Mouse (Mus musculus) cerebellum, adult 11-12 months (tissue): ENCODE results near the gene Rtraf.
"Not testable (repeated sequence)": the region's sequence is repeated elsewhere in the genome, so short reads cannot be mapped to it uniquely, and the experiment has no call there.

Source experiments
- DNase-seq: peaks from one replicate; pipeline ENCODE4 v3.0.0; 2022

The Rtraf gene

GRCm38 (mm10) chr14:19823321-19824142 lies at the start of gene Rtraf:
Gene Rtraf (minus strand): TSS chr14:19823824.
- peak; percentile 93 for DNase-seq

DNA sequence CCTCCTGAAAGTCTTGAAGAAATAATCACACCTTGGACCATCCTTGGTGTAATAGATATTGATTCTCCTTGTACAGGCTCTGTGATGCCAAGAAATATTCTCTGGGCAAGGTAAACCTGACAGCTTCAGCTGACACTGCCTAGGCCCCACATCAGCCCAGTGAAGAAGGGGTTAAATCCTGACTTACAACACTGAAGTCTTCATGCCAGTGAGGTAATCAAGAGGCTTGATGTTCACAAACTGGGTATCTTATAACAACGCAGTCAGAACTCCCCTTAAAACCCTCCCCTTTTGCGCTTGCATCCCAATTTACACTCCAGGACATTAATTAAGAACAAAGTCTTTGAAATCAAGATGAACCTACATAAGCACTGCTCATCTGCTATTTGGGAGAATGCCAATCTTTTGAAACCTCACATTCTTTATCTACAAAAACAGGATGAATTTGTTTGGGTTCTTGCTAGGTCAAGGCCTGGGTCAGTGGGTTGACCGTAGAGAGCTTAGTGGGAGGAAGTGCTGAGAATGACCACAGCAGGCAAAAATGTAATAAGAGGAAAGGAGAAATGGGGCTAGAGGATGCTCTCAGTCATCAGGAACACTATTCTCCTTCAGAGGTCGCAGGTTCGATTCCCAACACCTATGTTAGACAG lies 43.8 kb upstream of the Rtraf start:
- no peak for DNase-seq

DNA sequence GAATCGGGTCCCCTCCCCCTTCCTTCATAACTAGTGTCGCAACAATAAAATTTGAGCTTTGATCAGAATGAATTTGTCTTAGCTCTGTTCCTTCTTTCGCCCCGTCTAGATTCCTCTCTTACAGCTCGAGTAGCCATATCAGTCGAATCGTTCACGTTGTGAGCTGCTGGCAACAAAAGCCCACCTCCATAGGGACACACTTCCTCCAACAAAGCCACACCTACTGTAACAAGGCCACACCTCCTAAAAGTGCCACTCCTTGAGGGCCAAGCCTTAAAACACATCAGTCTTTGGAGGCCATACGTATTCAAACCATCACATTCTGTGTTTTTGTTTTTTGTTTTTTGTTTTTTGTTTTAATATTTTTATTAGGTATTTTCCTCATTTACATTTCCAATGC lies 41.5 kb upstream of the Rtraf start:
- DNase-seq = not testable (repeated sequence)

DNA sequence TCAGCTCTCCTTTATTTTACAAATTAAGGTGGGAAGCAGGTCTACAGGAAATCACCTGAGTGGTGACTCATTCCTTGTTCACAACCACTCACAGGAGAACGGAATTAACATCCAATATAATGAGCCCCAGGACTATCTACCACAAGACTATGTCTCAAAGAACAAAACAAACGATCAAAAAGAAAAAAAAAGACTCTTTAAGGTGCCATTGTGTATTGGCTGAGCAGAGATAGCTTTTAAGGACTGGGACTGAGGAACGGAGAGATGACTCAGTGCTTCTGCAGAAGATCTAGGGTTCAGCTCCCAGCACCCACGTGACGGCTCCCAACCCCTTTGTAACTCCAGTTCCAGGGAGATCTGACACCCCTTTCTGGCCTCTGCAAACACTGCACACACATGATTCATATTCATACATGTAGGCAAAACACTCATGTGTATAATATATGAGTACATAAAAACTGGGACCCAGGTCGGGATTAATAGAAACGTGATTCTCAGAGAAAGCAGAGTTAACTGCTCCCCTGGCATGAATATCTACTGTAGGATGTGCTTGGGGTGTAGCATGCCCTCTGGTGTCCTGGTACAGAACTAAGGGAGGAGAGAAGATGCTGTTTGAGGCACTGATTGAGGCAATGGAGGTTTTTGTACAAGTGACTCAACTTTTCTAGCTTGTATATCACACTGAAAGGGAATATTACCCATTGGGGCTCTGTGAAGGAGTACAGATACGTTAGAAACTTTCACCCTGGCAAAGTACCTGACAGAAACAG lies 37.9 kb upstream of the Rtraf start:
- DNase-seq = no peak

DNA sequence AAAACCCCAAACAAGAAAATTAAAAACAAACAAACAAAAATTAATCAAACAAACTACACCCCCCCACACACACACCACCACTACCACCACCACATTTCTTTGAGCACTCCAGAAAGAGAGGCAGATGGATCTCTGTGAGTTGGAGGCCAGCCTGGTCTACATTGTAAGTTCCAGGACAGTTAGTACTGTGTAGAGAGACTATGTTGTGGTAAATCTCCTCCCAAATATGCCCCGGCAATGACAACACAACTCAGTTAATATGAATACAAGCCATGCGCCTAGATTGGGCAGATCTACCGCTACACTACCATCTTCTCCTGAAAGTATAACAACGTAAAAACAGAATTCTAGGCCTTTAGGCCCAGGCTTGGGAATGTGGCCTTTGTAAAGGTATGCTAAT lies 36.7 kb upstream of the Rtraf start:
- no peak for DNase-seq

DNA sequence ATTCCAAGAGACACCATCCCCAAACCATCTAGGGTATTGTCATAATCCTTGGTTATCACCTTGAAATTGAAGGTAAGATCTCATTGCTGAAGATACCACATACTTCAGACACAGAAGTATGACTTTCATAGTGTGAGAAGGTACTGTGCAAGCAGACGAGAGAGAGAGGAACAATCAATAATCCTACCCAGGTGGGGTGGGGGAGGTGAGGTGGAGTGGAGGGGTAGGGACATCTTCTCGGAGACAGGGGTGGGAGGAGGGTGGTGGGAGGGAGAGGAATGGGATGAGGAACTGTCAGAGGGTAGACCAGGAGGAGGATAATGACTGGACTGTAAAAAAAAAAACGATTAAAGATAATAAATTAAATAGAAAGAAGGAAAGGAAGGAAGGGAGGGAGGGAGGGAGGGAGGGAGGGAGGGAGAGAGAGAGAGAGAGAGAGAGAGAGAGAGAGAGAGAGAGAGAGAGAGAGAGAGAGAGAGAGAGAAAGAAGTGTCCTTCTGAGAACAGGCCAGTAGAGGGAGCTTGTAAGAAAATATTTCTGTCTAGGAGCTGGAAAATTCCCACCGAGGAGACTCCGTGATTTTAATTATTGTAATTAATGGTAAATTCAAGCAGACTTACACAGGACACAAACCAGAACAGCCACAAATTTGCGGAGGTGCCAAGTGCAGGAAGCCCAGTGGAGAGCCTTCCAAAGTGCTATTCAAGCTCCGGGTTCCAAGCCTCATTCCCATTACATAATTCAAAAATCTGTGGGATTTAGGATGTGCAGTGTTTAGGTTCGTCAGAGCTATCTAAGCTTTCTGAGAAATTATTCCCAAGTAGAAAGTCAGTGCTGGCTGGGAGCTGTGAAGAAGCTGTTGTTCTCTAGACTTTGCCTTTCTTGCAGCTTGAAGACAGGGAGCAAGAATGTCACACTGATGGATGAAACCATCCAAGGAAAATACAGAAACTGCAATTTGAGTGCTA lies 35.5 kb upstream of the Rtraf start:
- DNase-seq = peak; percentile 39

- DNase-seq = no peak
Measured at GRCm38 (mm10) chr14:19858279-19858678, 34.7 kb upstream of the Rtraf start.

DNA sequence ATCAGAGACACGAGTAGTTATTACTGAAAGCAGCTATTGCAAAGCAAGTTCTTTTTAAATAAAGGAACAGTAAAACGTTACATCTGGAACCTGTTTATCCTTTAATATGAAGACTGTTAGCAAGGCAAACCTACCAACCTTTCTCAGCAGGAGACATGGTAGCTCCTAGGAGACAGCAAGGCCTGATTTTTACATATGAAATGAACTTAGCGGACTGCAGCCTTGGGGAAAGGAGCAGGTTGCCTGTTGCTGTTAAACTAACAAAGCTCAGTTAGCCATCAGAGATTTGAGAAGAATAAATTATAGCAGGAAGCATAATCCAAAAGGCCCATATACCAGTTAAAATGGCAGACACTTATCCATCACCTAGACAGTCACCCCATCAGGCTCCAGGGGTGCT lies 29.8 kb upstream of the Rtraf start:
- DNase-seq = no peak

- DNase-seq = peak; percentile 44
Measured at GRCm38 (mm10) chr14:19839600-19840332, 16.1 kb upstream of the Rtraf start.

GRCm38 (mm10) chr14:19836289-19836688 lies 12.7 kb upstream of the Rtraf start:
- no peak for DNase-seq

DNA sequence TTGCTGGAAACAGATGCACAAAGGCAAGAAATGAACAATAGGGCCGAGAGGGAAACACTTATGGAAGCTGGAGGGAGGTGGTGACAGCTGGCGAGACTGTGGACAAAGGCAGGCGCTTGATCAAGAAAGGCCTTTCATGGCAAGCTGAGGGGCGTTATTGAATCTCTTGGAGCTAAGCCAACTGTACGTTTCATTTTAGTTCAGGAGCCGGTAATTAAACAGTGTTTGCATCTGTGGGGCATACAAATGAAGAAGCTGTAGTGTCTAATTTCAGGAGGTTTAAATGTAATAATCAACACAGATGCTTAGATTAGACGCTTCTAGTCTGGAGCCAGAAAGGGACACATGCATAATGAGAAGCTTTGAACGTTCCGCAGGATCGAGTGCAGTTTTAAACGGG lies 1.9 kb upstream of the Rtraf start:
- peak; percentile 23 for DNase-seq

DNA sequence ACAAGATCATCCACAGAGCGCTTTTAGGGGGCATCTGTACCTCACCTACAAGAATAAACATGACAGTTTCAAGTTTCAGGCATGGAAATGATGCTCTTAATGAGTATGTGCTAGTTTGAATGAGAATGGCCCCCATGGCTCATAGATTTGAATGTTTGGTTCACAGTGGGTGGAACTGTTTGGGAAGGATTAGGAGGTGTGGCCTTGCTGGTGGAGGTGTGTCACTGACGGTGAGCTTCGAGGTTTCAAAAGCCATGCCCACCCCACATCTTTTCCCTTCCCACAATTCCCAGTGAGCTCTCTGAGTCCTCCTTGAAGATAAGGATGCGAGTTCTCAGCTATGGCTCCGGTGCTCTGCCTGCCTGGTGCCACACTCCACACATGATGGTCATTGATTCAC lies 1.9 kb downstream of the Rtraf start:
- DNase-seq = no peak

- no peak for DNase-seq
Measured at GRCm38 (mm10) chr14:19817949-19818348, 5.7 kb downstream of the Rtraf start.

DNA sequence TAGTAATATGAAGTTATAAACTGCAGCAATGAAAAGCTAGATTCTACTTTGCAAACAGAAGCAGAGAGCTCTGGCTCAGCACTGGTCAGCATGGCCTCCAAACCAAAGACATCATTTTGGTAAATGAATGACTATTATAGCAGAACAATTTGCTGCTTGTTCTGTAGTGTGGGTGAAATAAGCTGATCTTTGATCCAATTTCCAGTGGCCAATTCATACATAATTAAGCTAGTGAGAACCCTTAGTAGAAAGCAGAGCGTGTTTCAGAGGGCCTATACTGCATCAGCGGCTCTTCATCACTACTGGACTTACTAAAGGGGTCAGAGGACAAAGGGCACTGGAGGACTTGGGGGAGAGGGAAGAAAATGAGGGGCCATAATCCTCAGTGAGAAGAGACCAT lies 10.6 kb downstream of the Rtraf start:
- no peak for DNase-seq

- no peak for DNase-seq
Measured at GRCm38 (mm10) chr14:19809934-19810333, 13.7 kb downstream of the Rtraf start.

GRCm38 (mm10) chr14:19807858-19808257 lies 15.8 kb downstream of the Rtraf start:
- no peak for DNase-seq

GRCm38 (mm10) chr14:19807339-19807738 lies 16.3 kb downstream of the Rtraf start:
- DNase-seq = no peak

GRCm38 (mm10) chr14:19803623-19804022 lies 20.0 kb downstream of the Rtraf start:
- no peak for DNase-seq

DNA sequence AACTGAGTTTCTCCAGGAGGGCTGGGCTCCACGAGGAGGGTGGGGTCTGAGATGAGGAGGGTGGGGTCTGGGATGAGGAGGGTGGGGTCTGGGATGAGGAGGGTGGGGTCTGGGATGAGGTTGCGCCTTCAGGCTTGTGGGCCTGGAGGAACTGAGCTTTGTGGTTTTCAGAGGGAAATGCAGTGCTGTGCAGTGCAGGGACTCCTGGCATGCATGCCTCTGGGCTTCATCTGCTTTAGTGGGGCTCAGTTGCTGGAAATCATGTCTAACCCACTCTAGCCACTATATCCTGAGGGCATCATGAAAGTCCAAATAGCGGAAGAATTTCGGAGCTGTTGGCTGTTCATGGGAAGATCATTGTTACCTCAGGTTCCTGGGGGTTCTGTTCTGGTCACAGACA lies 20.4 kb downstream of the Rtraf start:
- no peak for DNase-seq

GRCm38 (mm10) chr14:19801474-19802215 lies 22.0 kb downstream of the Rtraf start:
- DNase-seq = no peak

GRCm38 (mm10) chr14:19800485-19800884 lies 23.1 kb downstream of the Rtraf start:
- DNase-seq = no peak
